Mouse (Mus musculus): ENCODE data around the gene Hhat.

GRCm38 (mm10) chr1:192448512-192448911 lies 322.5 kb downstream of the Hhat start:
- TF ChIP-seq CTCF (IDR thresholded peaks at IDR 0.05; ENCODE audit: borderline replicate concordance, insufficient read depth, low read length) (no peak), POLR2A (IDR thresholded peaks at IDR 0.05; ENCODE audit: low read depth, low read length) (no peak)
